Mouse (Mus musculus): Measurements from ENCODE around the gene Gm6583. TPM values are rescaled to one million over a fixed set of nuclear protein-coding genes. Genes with fewer than 3 reads are reported as not detected.

The Gm6583 gene
- not detected in 2 replicates for polyA plus RNA-seq (2012; ENCODE audit: insufficient read depth, insufficient read length, missing spikeins)

DNA sequence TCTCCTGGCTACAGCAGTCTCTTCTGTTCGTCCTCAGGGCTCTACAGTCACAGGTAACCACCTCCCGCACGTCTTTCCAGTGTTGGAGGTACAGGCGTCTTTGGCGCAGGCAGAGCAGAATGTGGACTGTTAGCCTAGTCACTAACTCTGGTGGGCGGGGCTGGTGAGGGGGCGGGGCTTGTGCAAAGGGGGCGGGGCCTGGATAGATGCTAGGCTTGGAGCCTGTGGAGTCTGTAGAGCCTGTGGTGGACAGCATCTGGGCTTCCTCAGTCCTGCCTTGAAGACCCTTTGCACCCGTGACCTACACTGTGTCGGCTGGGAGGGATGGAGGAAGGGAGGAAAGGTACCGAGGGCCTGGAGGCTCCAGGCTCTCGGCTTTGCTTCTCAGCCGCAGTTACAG, at the start of gene Gm6583:
Gene Gm6583 (minus strand): TSS at position 124 of the 400 bp plus-strand sequence.
- no peaks in the 10 kb centered on the region; the same call in 1 of the 2 replicates for H3K4me1 ChIP-seq (ENCODE audit: control insufficient read depth, insufficient read depth, insufficient read length, low read length)
- H3K27ac ChIP-seq (replicated peaks; ENCODE audit: low read depth, low read length) = no peak within 1 kb of the TSS

GRCm38 (mm10) chr5:112402437-112402836, 46.6 kb upstream of the Gm6583 start:
- H3K27ac ChIP-seq (replicated peaks; ENCODE audit: low read depth, low read length) = no peak overlapping the region
- no peaks in the 10 kb centered on the region for H3K4me1 ChIP-seq (ENCODE audit: control insufficient read depth, insufficient read depth, insufficient read length, low read length)
- no peak overlapping the region for H3K4me3 ChIP-seq (ENCODE audit: insufficient read depth, low read depth, low read length)

More for the DNA sequence above, at the start of gene Gm6583:
- H3K4me3 ChIP-seq (ENCODE audit: insufficient read depth, low read depth, low read length) = no peak within 1 kb of the TSS

DNA sequence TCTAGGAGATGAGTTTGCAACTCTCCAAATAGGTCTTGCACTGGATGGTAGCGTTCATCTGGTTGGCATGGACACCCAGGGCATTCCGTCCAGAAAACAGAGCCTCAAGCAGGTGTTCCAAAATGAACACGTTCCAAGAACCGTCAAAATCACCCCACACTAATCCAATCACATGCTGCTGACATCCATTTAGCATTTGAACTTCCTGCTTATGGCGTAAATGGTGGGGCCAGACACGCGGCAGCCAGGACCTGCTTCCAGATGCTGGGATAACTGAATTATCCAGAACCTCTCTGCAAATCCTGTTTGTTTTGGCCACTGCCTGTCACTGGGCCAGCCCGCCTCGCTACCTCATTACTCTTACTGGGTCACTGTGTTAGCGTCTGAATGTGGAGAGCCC, 43.5 kb upstream of the Gm6583 start:
- H3K27ac ChIP-seq (replicated peaks; ENCODE audit: low read depth, low read length) = no peak overlapping the region
- no peaks in the 10 kb centered on the region for H3K4me1 ChIP-seq (ENCODE audit: control insufficient read depth, insufficient read depth, insufficient read length, low read length)
- no peak overlapping the region for H3K4me3 ChIP-seq (ENCODE audit: insufficient read depth, low read depth, low read length)

GRCm38 (mm10) chr5:112396066-112396465, 40.2 kb upstream of the Gm6583 start:
- H3K27ac ChIP-seq (replicated peaks; ENCODE audit: low read depth, low read length) = no peak overlapping the region
- H3K4me3 ChIP-seq (ENCODE audit: insufficient read depth, low read depth, low read length) = no peak overlapping the region
- H3K4me1 ChIP-seq (ENCODE audit: control insufficient read depth, insufficient read depth, insufficient read length, low read length) = no peaks in the 10 kb centered on the region

DNA sequence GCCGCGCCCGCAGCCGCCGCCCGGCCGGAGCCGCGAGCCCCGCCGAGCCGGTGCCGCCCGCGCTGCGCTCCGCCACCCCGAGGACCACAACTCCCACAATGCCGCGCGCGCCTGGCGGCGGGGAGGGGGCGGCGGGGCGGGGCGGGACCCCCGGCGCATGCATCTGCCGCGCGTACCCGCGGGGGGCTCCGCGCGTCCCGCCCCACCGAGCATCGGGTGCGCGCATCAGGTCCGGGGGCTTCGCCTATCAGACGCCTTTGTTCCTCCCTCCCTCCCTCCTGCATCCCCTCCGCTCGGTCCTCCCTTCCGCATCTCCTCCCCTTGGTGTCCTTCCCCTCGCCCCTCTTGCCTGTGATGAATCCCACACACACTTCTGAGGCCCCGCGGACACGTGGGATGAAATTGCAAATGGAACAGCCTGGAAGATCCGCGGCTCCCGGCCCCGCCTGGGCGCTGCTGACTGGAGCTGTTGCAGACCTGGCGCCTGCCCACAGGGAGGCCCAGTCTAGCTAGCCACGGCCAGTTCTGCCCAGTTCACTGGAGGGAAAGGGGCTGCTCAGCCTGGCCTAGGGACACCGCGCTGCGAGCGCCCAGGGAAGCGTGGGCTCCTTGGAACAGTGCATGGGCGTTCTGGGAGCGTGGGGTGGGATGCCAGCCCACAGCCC, 39.1 kb upstream of the Gm6583 start, which contains the start of gene Asphd2:
Gene Asphd2 (minus strand): TSS at position 88 of the 665 bp plus-strand sequence.
- Histone ChIP-seq H3K27ac (replicated peaks; ENCODE audit: low read depth, low read length) (no peak within 1 kb of the TSS), H3K4me3 (ENCODE audit: insufficient read depth, low read depth, low read length) (peak within 1 kb of the TSS; percentile 31; the same call in 1 of the 2 replicates), H3K4me1 (ENCODE audit: control insufficient read depth, insufficient read depth, insufficient read length, low read length) (no peaks in the 10 kb centered on the region)

GRCm38 (mm10) chr5:112394415-112394763, 38.6 kb upstream of the Gm6583 start:
- Histone ChIP-seq H3K4me1 (ENCODE audit: control insufficient read depth, insufficient read depth, insufficient read length, low read length) (no peaks in the 10 kb centered on the region), H3K27ac (replicated peaks; ENCODE audit: low read depth, low read length) (no peak overlapping the region), H3K4me3 (ENCODE audit: insufficient read depth, low read depth, low read length) (0 out of 2 replicates have a peak overlapping the region, but pooled peaks have one; percentile 10)

GRCm38 (mm10) chr5:112393741-112394414, 38.0 kb upstream of the Gm6583 start:
- 0 out of 2 replicates have a peak overlapping the region, but pooled peaks have one; percentile 10 for H3K4me3 ChIP-seq (ENCODE audit: insufficient read depth, low read depth, low read length)
- H3K4me1 ChIP-seq (ENCODE audit: control insufficient read depth, insufficient read depth, insufficient read length, low read length) = no peaks in the 10 kb centered on the region
- H3K27ac ChIP-seq (replicated peaks; ENCODE audit: low read depth, low read length) = no peak overlapping the region

GRCm38 (mm10) chr5:112391676-112392323, 36.0 kb upstream of the Gm6583 start:
- Histone ChIP-seq H3K4me1 (ENCODE audit: control insufficient read depth, insufficient read depth, insufficient read length, low read length) (no peaks in the 10 kb centered on the region), H3K27ac (replicated peaks; ENCODE audit: low read depth, low read length) (no peak overlapping the region), H3K4me3 (ENCODE audit: insufficient read depth, low read depth, low read length) (no peak overlapping the region)

GRCm38 (mm10) chr5:112391002-112391401, 35.2 kb upstream of the Gm6583 start:
- Histone ChIP-seq H3K4me3 (ENCODE audit: insufficient read depth, low read depth, low read length) (no peak overlapping the region), H3K4me1 (ENCODE audit: control insufficient read depth, insufficient read depth, insufficient read length, low read length) (no peaks in the 10 kb centered on the region), H3K27ac (replicated peaks; ENCODE audit: low read depth, low read length) (no peak overlapping the region)

DNA sequence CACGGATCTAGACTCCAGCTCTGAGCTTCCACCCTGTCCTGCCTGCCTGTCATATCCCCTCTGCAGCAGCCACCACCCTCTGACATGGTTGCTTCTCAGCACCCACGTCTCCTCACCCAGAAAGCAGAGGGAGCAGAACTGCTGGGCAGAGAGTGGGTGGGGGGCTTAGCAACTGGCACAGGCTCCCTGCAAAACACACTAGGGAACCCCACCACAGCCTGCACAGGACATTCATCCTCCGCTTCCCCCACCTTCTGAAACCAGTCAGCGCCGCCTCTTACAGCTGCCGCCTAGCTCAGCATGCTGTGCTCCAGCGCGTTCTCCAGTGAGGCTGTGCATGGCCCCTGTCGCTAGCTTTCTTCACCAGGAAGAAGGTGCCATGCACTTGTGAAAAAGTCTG, 33.5 kb upstream of the Gm6583 start:
- H3K4me1 ChIP-seq (ENCODE audit: control insufficient read depth, insufficient read depth, insufficient read length, low read length) = no peaks in the 10 kb centered on the region
- H3K27ac ChIP-seq (replicated peaks; ENCODE audit: low read depth, low read length) = no peak overlapping the region
- H3K4me3 ChIP-seq (ENCODE audit: insufficient read depth, low read depth, low read length) = no peak overlapping the region

DNA sequence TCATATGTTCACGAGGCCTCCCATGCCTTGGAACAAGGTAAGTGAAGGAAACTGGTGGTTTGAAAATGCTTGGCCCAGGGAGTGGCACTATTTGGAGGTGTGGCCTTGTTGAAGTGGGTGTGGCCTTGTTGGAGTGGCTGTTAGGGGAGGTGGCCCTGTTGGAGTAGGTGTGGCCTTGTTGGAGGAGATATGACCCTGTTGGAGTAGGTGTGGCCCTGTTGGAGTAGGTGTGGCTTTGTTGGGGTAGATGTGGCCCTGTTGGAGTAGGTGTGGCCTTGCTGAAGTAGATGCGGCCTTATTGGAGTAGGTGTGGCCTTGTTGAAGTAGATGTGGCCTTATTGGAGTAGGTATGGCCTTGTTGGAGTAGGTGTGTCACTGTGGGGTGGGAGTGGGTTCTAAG, 30.1 kb upstream of the Gm6583 start:
- Histone ChIP-seq H3K27ac (replicated peaks; ENCODE audit: low read depth, low read length) (no peak overlapping the region), H3K4me1 (ENCODE audit: control insufficient read depth, insufficient read depth, insufficient read length, low read length) (peaks cover 5% of the 10 kb centered on the region; the same call in 1 of the 2 replicates), H3K4me3 (ENCODE audit: insufficient read depth, low read depth, low read length) (no peak overlapping the region)

GRCm38 (mm10) chr5:112384805-112385472, 29.1 kb upstream of the Gm6583 start:
- H3K4me3 ChIP-seq (ENCODE audit: insufficient read depth, low read depth, low read length) = no peak overlapping the region
- peaks cover 5% of the 10 kb centered on the region; the same call in 1 of the 2 replicates for H3K4me1 ChIP-seq (ENCODE audit: control insufficient read depth, insufficient read depth, insufficient read length, low read length)
- H3K27ac ChIP-seq (replicated peaks; ENCODE audit: low read depth, low read length) = no peak overlapping the region

GRCm38 (mm10) chr5:112382641-112383330, 27.0 kb upstream of the Gm6583 start:
- peak overlapping the region; percentile 10; the same call in 1 of the 2 replicates for H3K27ac ChIP-seq (replicated peaks; ENCODE audit: low read depth, low read length)
- H3K4me3 ChIP-seq (ENCODE audit: insufficient read depth, low read depth, low read length) = no peak overlapping the region
- peaks cover 5% of the 10 kb centered on the region; the same call in 1 of the 2 replicates for H3K4me1 ChIP-seq (ENCODE audit: control insufficient read depth, insufficient read depth, insufficient read length, low read length)

DNA sequence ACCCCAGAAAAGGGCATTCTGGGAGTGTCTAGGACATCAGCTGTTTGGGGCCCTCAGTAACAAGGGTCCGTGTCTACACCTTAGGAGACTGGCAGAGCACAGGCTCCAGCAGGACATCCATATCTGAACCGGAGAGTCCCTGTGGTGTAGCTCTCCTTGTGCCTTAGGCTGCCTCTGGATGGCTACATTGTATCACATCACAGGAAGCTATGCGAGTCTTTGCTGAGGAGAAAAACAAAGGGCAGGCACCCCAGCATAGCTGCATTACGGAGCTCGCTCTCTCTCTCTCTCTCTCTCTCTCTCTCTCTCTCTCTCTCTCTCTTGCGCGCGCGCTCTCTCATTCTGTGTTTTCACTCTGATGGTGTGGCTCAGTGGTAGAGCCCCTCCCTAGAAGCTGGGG, 26.2 kb upstream of the Gm6583 start:
- no peak overlapping the region for H3K4me3 ChIP-seq (ENCODE audit: insufficient read depth, low read depth, low read length)
- no peak overlapping the region for H3K27ac ChIP-seq (replicated peaks; ENCODE audit: low read depth, low read length)
- peaks cover 9% of the 10 kb centered on the region; the same call in 1 of the 2 replicates for H3K4me1 ChIP-seq (ENCODE audit: control insufficient read depth, insufficient read depth, insufficient read length, low read length)

Measured in brown adipose tissue, adult 24 weeks (tissue).